Mouse (Mus musculus) G1E (cell line): Measurements from ENCODE around the gene AK157302. TPM values are rescaled to one million over a fixed set of nuclear protein-coding genes. Genes with fewer than 3 reads are reported as not detected.
"Not testable (repeated sequence)": the region's sequence is repeated elsewhere in the genome, so short reads cannot be mapped to it uniquely, and the experiment has no call there.

Experiments used
- ATAC-seq: 2 replicates; pipeline ENCODE4 v1.8.0; 2016; ENCODE audit warnings: mild to moderate bottlenecking; ENCODE audit not compliant: insufficient number of reproducible peaks, poor library complexity, low FRiP score, severe bottlenecking; ENCODE audit errors: extremely low read depth
- DNase-seq: peaks from one replicate; pipeline ENCODE4 v3.0.0; 2012; ENCODE audit warnings: low spot score
- H3K27me3 ChIP-seq: 2 replicates; pipeline ENCODE4 v1.6.1; 2012; ENCODE audit warnings: mild to moderate bottlenecking, low read length, inconsistent platforms; ENCODE audit not compliant: insufficient read depth
- H3K36me3 ChIP-seq: replicated peaks from 2 replicates; pipeline ENCODE3; 2012; ENCODE audit warnings: mild to moderate bottlenecking, inconsistent platforms
- H3K4me1 ChIP-seq: 2 replicates; pipeline ENCODE4 v1.6.1; 2012; ENCODE audit warnings: low read depth, low read length, inconsistent platforms, mixed read lengths; ENCODE audit not compliant: insufficient read depth
- H3K4me3 ChIP-seq: 2 replicates; pipeline ENCODE4 v1.5.1; 2012; ENCODE audit warnings: low read depth, mild to moderate bottlenecking, inconsistent platforms, low read length, moderate library complexity, mixed read lengths
- H3K9me3 ChIP-seq: replicated peaks from 2 replicates; pipeline ENCODE4 v1.6.1; 2012; ENCODE audit warnings: inconsistent platforms
- CTCF ChIP-seq: IDR thresholded peaks from 2 replicates; pipeline ENCODE4 v1.5.1; 2012; ENCODE audit warnings: low read depth, low read length, inconsistent platforms, mixed read lengths
- GATA1 ChIP-seq: IDR thresholded peaks from 2 replicates; pipeline ENCODE4 v1.6.1; 2012; ENCODE audit warnings: borderline replicate concordance, low read length, inconsistent platforms, mixed read lengths
- GATA2 ChIP-seq: IDR thresholded peaks from 2 replicates; pipeline ENCODE4 v1.6.1; 2012; ENCODE audit warnings: low read depth, low read length, inconsistent platforms, borderline replicate concordance
- POLR2AphosphoS5 ChIP-seq: IDR thresholded peaks from 2 replicates; pipeline ENCODE4 v1.6.1; 2012; ENCODE audit warnings: low read depth, low read length, inconsistent platforms; ENCODE audit not compliant: insufficient replicate concordance
- TAL1 ChIP-seq: conservative IDR thresholded peaks from 2 replicates; pipeline ENCODE4 v1.6.1; 2012; ENCODE audit warnings: low read depth, low read length, inconsistent platforms, mixed read lengths
- polyA plus RNA-seq: library from polyadenylated mRNA; stranded (reverse); fragments of >175 nt; gene quantifications from 2 replicates; pipeline ENCODE4 v1.2.3, GENCODE M21; 2012
- total RNA-seq, 2 experiments: library from RNA; stranded (forward) in 1 of 2; stranded (reverse) in 1 of 2; fragments of 200-1000 nt in 1 of 2; fragments of >200 nt in 1 of 2; fragmentation: Nextera tagmentation in 1 of 2; gene quantifications; 2 replicates each; pipeline ENCODE4 v1.2.3; 2014 to 2017

The AK157302 gene
- total and polyA plus RNA-seq, 3 experiments, result 0.07 to 1.7 (median 0.22) TPM

- Histone ChIP-seq H3K9me3 (no peaks in the 10 kb centered on the region), H3K4me3 (no peak overlapping the region), H3K27me3 (peaks cover 13% of the 10 kb centered on the region), H3K4me1 (peaks cover 14% of the 10 kb centered on the region), H3K36me3 (peaks cover 7% of the 10 kb centered on the region)
- ATAC-seq, result no peak
- no peak for DNase-seq
- TF ChIP-seq GATA2, result no peak
- TF ChIP-seq GATA1, result no peak
- no peak for TF ChIP-seq POLR2AphosphoS5
- TF ChIP-seq TAL1, result no peak
- TF ChIP-seq CTCF, result no peak
Observed at GRCm38 (mm10) chr13:21456347-21456746, 38.7 kb upstream of the AK157302 start.

- not testable (repeated sequence) for H3K4me1 ChIP-seq, H3K4me3 ChIP-seq, H3K36me3 ChIP-seq, H3K9me3 ChIP-seq, DNase-seq, ATAC-seq
- peaks cover 13% of the 10 kb centered on the region for H3K27me3 ChIP-seq
Observed at GRCm38 (mm10) chr13:21462516-21462915, 32.5 kb upstream of the AK157302 start.

- Histone ChIP-seq H3K9me3 (no peaks in the 10 kb centered on the region), H3K4me1 (peaks cover 17% of the 10 kb centered on the region), H3K27me3 (peaks cover 12% of the 10 kb centered on the region), H3K4me3 (no peak overlapping the region), H3K36me3 (no peaks in the 10 kb centered on the region)
- no peak for ATAC-seq
- TF ChIP-seq GATA1, result no peak
- no peak for TF ChIP-seq TAL1
- no peak for TF ChIP-seq CTCF
- DNase-seq, result no peak
Observed at GRCm38 (mm10) chr13:21467336-21467735, 27.7 kb upstream of the AK157302 start.

- peak; percentile 83 for DNase-seq
Observed at GRCm38 (mm10) chr13:21468061-21469019, 26.7 kb upstream of the AK157302 start, which contains the start of gene Nkapl. Gene Nkapl (minus strand): TSS chr13:21468509.

GRCm38 (mm10) chr13:21469097-21469496 lies 25.9 kb upstream of the AK157302 start:
- Histone ChIP-seq H3K27me3 (peaks cover 16% of the 10 kb centered on the region), H3K4me3 (no peak overlapping the region; the same call in 1 of the 2 replicates), H3K9me3 (no peaks in the 10 kb centered on the region), H3K36me3 (no peaks in the 10 kb centered on the region), H3K4me1 (peaks cover 14% of the 10 kb centered on the region)
- DNase-seq (no peak), ATAC-seq (no peak)
- no peak for TF ChIP-seq TAL1
- TF ChIP-seq GATA1, result no peak
- no peak for TF ChIP-seq POLR2AphosphoS5
- TF ChIP-seq GATA2, result no peak
- TF ChIP-seq CTCF, result no peak

More at GRCm38 (mm10) chr13:21468061-21469019, 26.7 kb upstream of the AK157302 start, which contains the start of gene Nkapl:
- Histone ChIP-seq H3K9me3 (no peaks in the 10 kb centered on the region), H3K4me1 (peaks cover 14% of the 10 kb centered on the region), H3K36me3 (no peaks in the 10 kb centered on the region), H3K27me3 (peaks cover 15% of the 10 kb centered on the region), H3K4me3 (peak within 1 kb of the TSS; percentile 75)
- TF ChIP-seq GATA2 (no peak), CTCF (no peak), POLR2AphosphoS5 (no peak), GATA1 (no peak), TAL1 (no peak)
- peak; percentile 90 for ATAC-seq

- H3K36me3 ChIP-seq, result no peaks in the 10 kb centered on the region
- no peaks in the 10 kb centered on the region for H3K9me3 ChIP-seq
- H3K4me1 ChIP-seq, result peaks cover 14% of the 10 kb centered on the region
- H3K4me3 ChIP-seq, result no peak overlapping the region
- DNase-seq, result no peak
- no peak for ATAC-seq
- TF ChIP-seq TAL1 (no peak), POLR2AphosphoS5 (no peak)
- peaks cover 19% of the 10 kb centered on the region for H3K27me3 ChIP-seq
Observed at GRCm38 (mm10) chr13:21472427-21472826, 22.6 kb upstream of the AK157302 start.

GRCm38 (mm10) chr13:21478759-21479670 lies 16.0 kb upstream of the AK157302 start, which contains the start of the genes Zkscan4 and Gm10065:
Gene Zkscan4 (plus strand): TSS chr13:21478907.
Gene Gm10065 (minus strand): TSS chr13:21479441.
- H3K4me3 ChIP-seq, DNase-seq, ATAC-seq, H3K9me3 ChIP-seq, H3K4me1 ChIP-seq, H3K36me3 ChIP-seq: not testable (repeated sequence)
- peaks cover 20% of the 10 kb centered on the region for H3K27me3 ChIP-seq
